In the genomic region with DNA sequence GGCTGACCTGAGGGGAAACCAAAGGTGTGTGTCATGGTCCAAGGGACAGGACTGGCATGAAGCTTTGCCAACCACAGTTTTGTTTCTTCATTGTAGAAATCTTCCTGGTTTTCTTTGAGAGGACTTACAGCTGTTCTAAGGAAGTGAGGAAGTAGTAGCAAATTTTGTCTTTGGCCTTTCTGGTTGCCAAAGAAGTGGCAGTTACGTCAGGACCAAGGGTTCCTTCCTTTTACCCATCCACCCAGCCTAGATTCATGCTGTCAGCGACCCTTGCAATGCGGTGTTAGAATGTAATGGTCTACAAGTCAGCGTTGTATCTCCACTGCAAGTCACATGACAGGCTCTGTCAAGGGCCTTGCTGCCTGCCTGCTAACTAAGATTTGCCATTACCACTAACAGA, we compare ENCODE assay signal across 19 mouse cellular contexts.
DNase-seq lines count a peak whose midpoint lies in the region; ATAC-seq and TF ChIP-seq lines count a peak whose summit lies in the region.
"Had no signal": no experiment of that assay in that cellular context is flagged by ENCODE, and none has a peak within 500 bp of the region (broad histone marks: within the 10 kb centered on the region; RNA-seq: fewer than 3 reads in every experiment).

No protein-coding gene starts in this region.

- no peaks in the 10 kb centered on the region for H3K36me3 ChIP-seq in kidney, embryonic 16.5 days (ENCODE audit: insufficient read depth, low read length)
- H3K36me3 ChIP-seq in megakaryocyte, embryonic 14.5 days (replicated peaks; ENCODE audit: low read length): no peaks in the 10 kb centered on the region
- H3K36me3 ChIP-seq: embryonic facial prominence, embryonic 12.5 days; forebrain, embryonic 12.5 days; heart, embryonic 12.5 days; hindbrain, embryonic 10.5 days had no signal

- no peak overlapping the region for H3K4me2 ChIP-seq in kidney, embryonic 16.5 days (replicated peaks; ENCODE audit: low read depth, low read length)
- H3K4me2 ChIP-seq: embryonic facial prominence, embryonic 12.5 days; forebrain, embryonic 12.5 days; heart, embryonic 12.5 days; hindbrain, embryonic 14.5 days had no signal

- TF ChIP-seq POLR2A in bone marrow macrophage, adult 2 months (IDR thresholded peaks at IDR 0.05; ENCODE audit: borderline replicate concordance, low read depth, low read length): no peak

- H3K9ac ChIP-seq in kidney, embryonic 16.5 days (replicated peaks; ENCODE audit: low read length): no peak overlapping the region
- H3K9ac ChIP-seq: embryonic facial prominence, embryonic 12.5 days; forebrain, embryonic 12.5 days; heart, embryonic 12.5 days; hindbrain, embryonic 14.5 days had no signal

- no peak overlapping the region for H3K27ac ChIP-seq in kidney, embryonic 16.5 days (ENCODE audit: low read length)
- peak overlapping the region; percentile 42 for H3K27ac ChIP-seq in bone marrow macrophage, adult 2 months (ENCODE audit: insufficient read depth, low read depth, low read length)
- H3K27ac ChIP-seq: forebrain, embryonic 12.5 days; hindbrain, embryonic 10.5 days; hindbrain, embryonic 14.5 days had no signal

- DNase-seq in kidney, adult 11 months: peak; percentile 4
- DNase-seq in thymus, postnatal 25 days: no peak
- no peak for DNase-seq in thymus, postnatal 10 days (ENCODE audit: low spot score in 2 of 2)
- DNase-seq: adrenal gland, adult 2 months; adrenal gland, postnatal 25 days; cerebellum, adult 2 months; cerebellum, postnatal 10 days; embryo, embryonic 11 days; gastrocnemius, postnatal 14 days had no signal

- H3K4me3 ChIP-seq in kidney, embryonic 16.5 days (ENCODE audit: low read length): no peak overlapping the region
- H3K4me3 ChIP-seq in bone marrow macrophage, adult 2 months (ENCODE audit: insufficient read depth, low read length): no peak overlapping the region
- peak overlapping the region; percentile 50 for H3K4me3 ChIP-seq in megakaryocyte, embryonic 14.5 days (replicated peaks)
- H3K4me3 ChIP-seq: embryonic facial prominence, embryonic 12.5 days; forebrain, embryonic 12.5 days; heart, embryonic 12.5 days; hindbrain, embryonic 10.5 days had no signal

- no peaks in the 10 kb centered on the region for H3K27me3 ChIP-seq in kidney, embryonic 16.5 days (ENCODE audit: insufficient read depth, low read length)
- no peaks in the 10 kb centered on the region for H3K27me3 ChIP-seq in megakaryocyte, embryonic 14.5 days (replicated peaks)
- H3K27me3 ChIP-seq: embryonic facial prominence, embryonic 12.5 days; forebrain, embryonic 12.5 days; heart, embryonic 12.5 days had no signal

- H3K4me1 ChIP-seq in kidney, embryonic 16.5 days (ENCODE audit: insufficient read depth, low read length): no peaks in the 10 kb centered on the region
- peaks cover 3% of the 10 kb centered on the region; the same call in 1 of the 2 replicates for H3K4me1 ChIP-seq in bone marrow macrophage, adult 2 months (ENCODE audit: control insufficient read depth, insufficient read depth, low read length)
- H3K4me1 ChIP-seq in megakaryocyte, embryonic 14.5 days: no peaks in the 10 kb centered on the region; the same call in 1 of the 2 replicates
- H3K4me1 ChIP-seq: forebrain, embryonic 12.5 days; heart, embryonic 12.5 days; hindbrain, embryonic 10.5 days had no signal

- TF ChIP-seq CTCF in bone marrow macrophage, adult 2 months (IDR thresholded peaks at IDR 0.05; ENCODE audit: low read depth, low read length): no peak

- 70% methylated on average over 4 of the region's 4 CpGs for WGBS in kidney, embryonic 16.5 days

- no peak for ATAC-seq in kidney, embryonic 16.5 days (ENCODE audit: low FRiP score, low TSS enrichment)
- peak; percentile 25; the same call in 1 of the 2 replicates for ATAC-seq in common myeloid progenitor, adult 5-6 weeks (replicated peaks; ENCODE audit: low read depth, poor library complexity, severe bottlenecking)
- ATAC-seq: forebrain, embryonic 16.5 days had no signal

- no peaks in the 10 kb centered on the region for H3K9me3 ChIP-seq in kidney, embryonic 16.5 days (ENCODE audit: low read length)
- no peaks in the 10 kb centered on the region for H3K9me3 ChIP-seq in megakaryocyte, embryonic 14.5 days
- H3K9me3 ChIP-seq: embryonic facial prominence, embryonic 12.5 days; forebrain, embryonic 12.5 days; heart, embryonic 12.5 days; hindbrain, embryonic 10.5 days had no signal
